In genomic region chr16:77593828-77594421, GRCm38 (mm10) we compare ENCODE assay signal across 9 mouse cellular contexts. TPM values are rescaled to one million over a fixed set of nuclear protein-coding genes. Genes with fewer than 3 reads are reported as not detected.
DNase-seq lines count a peak whose midpoint lies in the region; ATAC-seq and TF ChIP-seq lines count a peak whose summit lies in the region.
"Had no signal": no experiment of that assay in that cellular context is flagged by ENCODE, and none has a peak within 500 bp of the region (broad histone marks: within the 10 kb centered on the region; RNA-seq: fewer than 3 reads in every experiment).

No protein-coding gene starts in this region.

- DNase-seq in urinary bladder, adult 2 months (ENCODE audit: low spot score) = peak; percentile 35
- DNase-seq in urinary bladder, postnatal 10 days (ENCODE audit: low spot score) = no peak
- peak; percentile 92 for DNase-seq in forebrain, postnatal 0 days
- peak; percentile 77 to 79 for DNase-seq in heart, postnatal 36 days
- DNase-seq in layer of hippocampus, postnatal 14 days (ENCODE audit: low spot score in 2 of 2) = peak; percentile 84 to 86
- DNase-seq in skeletal muscle tissue, adult 2 months (ENCODE audit: low read depth, low spot score) = peak; percentile 74
- DNase-seq in thymus, postnatal 0 days (ENCODE audit: low spot score) = no peak

- H3K9ac ChIP-seq in forebrain, postnatal 0 days = peak overlapping the region; percentile 69

- no peaks in the 10 kb centered on the region for H3K9me3 ChIP-seq in forebrain, postnatal 0 days (ENCODE audit: low read length)

- WGBS in forebrain, postnatal 0 days = 6% methylated on average over 12 of the region's 12 CpGs

- peak overlapping the region; percentile 93 for H3K27ac ChIP-seq in forebrain, postnatal 0 days (ENCODE audit: low read depth, low read length)

- ATAC-seq in forebrain, postnatal 0 days = peak; percentile 75
- ATAC-seq in megakaryocyte-erythroid progenitor cell, adult 5-6 weeks (replicated peaks; ENCODE audit: low FRiP score, low TSS enrichment, poor library complexity, severe bottlenecking) = 0 out of 2 replicates have a peak, but pooled peaks have one; percentile 59

- TF ChIP-seq CTCF in forebrain, postnatal 0 days (IDR thresholded peaks at IDR 0.05; ENCODE audit: low read depth) = no peak

- H3K4me3 ChIP-seq in forebrain, postnatal 0 days (ENCODE audit: low read depth, low read length) = peak overlapping the region; percentile 40

- peak overlapping the region; percentile 52 for H3K4me2 ChIP-seq in forebrain, postnatal 0 days (ENCODE audit: low read depth)

- no peaks in the 10 kb centered on the region for H3K4me1 ChIP-seq in forebrain, postnatal 0 days (ENCODE audit: insufficient read depth)

- intact Hi-C loops in heart, postnatal 36 days (cut with DNase I) = loop anchor here (2.0 kb wide), 2 partner anchors 93 to 263 kb away; no protein-coding TSS in a partner anchor

- H3K27me3 ChIP-seq in forebrain, postnatal 0 days (ENCODE audit: insufficient read depth, low read length) = no peaks in the 10 kb centered on the region

- H3K36me3 ChIP-seq in forebrain, postnatal 0 days (ENCODE audit: insufficient read depth) = no peaks in the 10 kb centered on the region

RNA-seq across cellular contexts. Expression of gene Gm11146, which starts 8.0 kb away (rescaled TPM):
- not detected in 2 replicates for polyA plus RNA-seq in urinary bladder, adult 2 months (2012; rRNA removed)
- not detected in 2 replicates for total RNA-seq in forebrain, postnatal 0 days (2014; rRNA removed)
- not detected in 2 replicates for polyA plus RNA-seq in forebrain, postnatal 0 days (2015; fragmentation: Nextera tagmentation; extraction: Ambion mirVana)
- total RNA-seq in heart, postnatal 36 days (2021) = not detected
- not detected for total RNA-seq in layer of hippocampus, postnatal 14 days (2021)
- not detected in 2 replicates for total RNA-seq in megakaryocyte-erythroid progenitor cell, adult 5-6 weeks (2014; fragmentation: Nextera tagmentation)
- not detected in 2 replicates for total RNA-seq in megakaryocyte-erythroid progenitor cell, adult 5-6 weeks (2017)
- polyA plus RNA-seq in thymus, postnatal 0 days (2015; fragmentation: Nextera tagmentation; extraction: Ambion mirVana) = not detected in 2 replicates
- polyA plus RNA-seq: limb, embryonic 11.5 days had no signal

Comparison
In these comparisons a context has a peak if more than half of its experiments do, and no peak if none do; other contexts are left out.
1. DNase-seq: peak in urinary bladder, adult 2 months (single experiment), forebrain, postnatal 0 days (single experiment), heart, postnatal 36 days (2 of 2), layer of hippocampus, postnatal 14 days (2 of 2) and skeletal muscle tissue, adult 2 months (single experiment); none in urinary bladder, postnatal 10 days (single experiment) and thymus, postnatal 0 days (single experiment).